Mouse (Mus musculus) spleen, adult 2 months (tissue): ENCODE measurements around the gene 1700025G04Rik.

Source experiments
- CTCF ChIP-seq: fragments of 200-500 bp; IDR thresholded peaks from 2 replicates; pipeline ENCODE4 v1.5.1; 2011; ENCODE audit warnings: mild to moderate bottlenecking, inconsistent platforms; ENCODE audit not compliant: insufficient read depth, insufficient read length, insufficient replicate concordance; ENCODE audit errors: extremely low read depth
- POLR2A ChIP-seq: fragments of 200-500 bp; IDR thresholded peaks from 2 replicates; pipeline ENCODE4 v1.6.1; 2011; ENCODE audit warnings: low read depth, low read length, inconsistent platforms

GRCm38 (mm10) chr1:151926141-151926540, 163.8 kb downstream of the 1700025G04Rik start:
- TF ChIP-seq POLR2A (no peak), CTCF (no peak)
